Mouse (Mus musculus) embryonic fibroblast, embryonic 13.5 days (primary cell): ENCODE results near the gene Rnf2.

Experiments
- CTCF ChIP-seq: IDR thresholded peaks from 2 replicates; pipeline ENCODE4 v1.5.1; 2011; ENCODE audit warnings: mild to moderate bottlenecking, control low read depth, low read length, moderate library complexity, borderline replicate concordance; ENCODE audit not compliant: insufficient read depth
- POLR2A ChIP-seq: IDR thresholded peaks from 2 replicates; pipeline ENCODE4 v1.6.1; 2011; ENCODE audit warnings: low read depth, mild to moderate bottlenecking, control low read depth, low read length, moderate library complexity

GRCm38 (mm10) chr1:151516871-151517270 lies 16.1 kb upstream of the Rnf2 start:
- TF ChIP-seq CTCF (no peak), POLR2A (no peak)
